Mouse (Mus musculus): ENCODE results near the gene Cryab.

GRCm38 (mm10) chr9:50724661-50725330 lies 26.3 kb upstream of the Cryab start:
- TF ChIP-seq CTCF (conservative IDR thresholded peaks at IDR 0.05; ENCODE audit: insufficient read depth, insufficient read length, low read depth, low read length) (no peak), POLR2A (IDR thresholded peaks at IDR 0.05; ENCODE audit: low read depth, low read length) (no peak)

Data from kidney, adult 2 months (tissue).